In the genomic region with DNA sequence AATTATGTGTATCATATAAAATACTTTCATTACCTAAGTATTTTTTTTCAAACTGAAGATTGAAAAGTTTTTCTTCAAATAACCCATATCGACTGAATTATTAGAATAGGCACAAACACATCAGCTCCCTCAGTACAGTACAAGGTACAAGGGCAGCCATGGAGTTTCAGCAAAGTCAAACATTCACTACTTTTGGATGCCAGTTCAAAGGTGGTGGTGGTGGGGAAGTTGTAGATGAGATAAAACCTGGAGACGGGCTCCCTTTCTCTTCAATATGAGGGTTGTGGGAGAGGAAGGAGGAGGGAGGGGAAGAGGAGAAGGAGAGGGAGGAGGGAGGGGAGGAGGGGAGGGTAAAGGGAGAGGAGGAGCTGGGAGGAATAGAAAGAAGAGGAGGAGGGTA, we compare ENCODE assay signal across 11 mouse cellular contexts.
DNase-seq lines count a peak whose midpoint lies in the region; ATAC-seq and TF ChIP-seq lines count a peak whose summit lies in the region.
"Had no signal": no experiment of that assay in that cellular context is flagged by ENCODE, and none has a peak within 500 bp of the region (broad histone marks: within the 10 kb centered on the region; RNA-seq: fewer than 3 reads in every experiment).

No protein-coding gene starts in this region.

- H3K4me1 ChIP-seq in heart, adult 2 months (ENCODE audit: control insufficient read depth, insufficient read depth, low read length): no peaks in the 10 kb centered on the region; the same call in none of the 2 replicates
- peaks cover 17% of the 10 kb centered on the region; the same call in 1 of the 2 replicates for H3K4me1 ChIP-seq in stomach, embryonic 14.5 days (ENCODE audit: control insufficient read depth, insufficient read depth, low read length)
- H3K4me1 ChIP-seq in stomach, postnatal 0 days (replicated peaks; ENCODE audit: control insufficient read depth, insufficient read depth): no peaks in the 10 kb centered on the region; the same call in 1 of the 2 replicates
- H3K4me1 ChIP-seq in limb, embryonic 10.5 days: peaks cover 42% of the 10 kb centered on the region

- no peak for TF ChIP-seq EP300 in heart, adult 2 months (IDR thresholded peaks at IDR 0.05; ENCODE audit: insufficient read depth, low read depth, low read length)
- no peak for TF ChIP-seq EP300 in stomach, postnatal 0 days (optimal IDR thresholded peaks at IDR 0.05)

- H3K36me3 ChIP-seq in heart, adult 2 months (ENCODE audit: control insufficient read depth, insufficient read depth, low read length): no peaks in the 10 kb centered on the region
- H3K36me3 ChIP-seq in stomach, embryonic 14.5 days (ENCODE audit: control insufficient read depth, insufficient read depth, low read length): peaks cover 3% of the 10 kb centered on the region
- no peaks in the 10 kb centered on the region; the same call in 1 of the 2 replicates for H3K36me3 ChIP-seq in stomach, postnatal 0 days (ENCODE audit: control insufficient read depth, insufficient read depth, low read length)
- H3K36me3 ChIP-seq in limb, embryonic 10.5 days: peaks cover 27% of the 10 kb centered on the region

- TF ChIP-seq CTCF in heart, adult 2 months (IDR thresholded peaks at IDR 0.05): no peak
- no peak for TF ChIP-seq CTCF in stomach, postnatal 0 days (IDR thresholded peaks at IDR 0.05; ENCODE audit: low read depth)

- H3K4me3 ChIP-seq in heart, adult 2 months: no peak overlapping the region
- no peak overlapping the region for H3K4me3 ChIP-seq in stomach, embryonic 14.5 days (ENCODE audit: low read depth, low read length)
- H3K4me3 ChIP-seq in stomach, postnatal 0 days (ENCODE audit: low read depth, low read length): no peak overlapping the region
- no peak overlapping the region for H3K4me3 ChIP-seq in limb, embryonic 10.5 days
- H3K4me3 ChIP-seq: forebrain, embryonic 15.5 days had no signal

- H3K9me3 ChIP-seq in stomach, embryonic 14.5 days (ENCODE audit: control insufficient read depth, low read depth, low read length): peaks cover 3% of the 10 kb centered on the region; the same call in 1 of the 2 replicates
- no peaks in the 10 kb centered on the region for H3K9me3 ChIP-seq in stomach, postnatal 0 days (ENCODE audit: control insufficient read depth, low read length)
- H3K9me3 ChIP-seq in limb, embryonic 10.5 days (replicated peaks): 0 out of 2 replicates have a peak, but pooled peaks cover 2% of the 10 kb centered on the region

- WGBS in heart, adult 2 months: 63% methylated on average over 2 of the region's 2 CpGs
- 55% methylated on average over 2 of the region's 2 CpGs for WGBS in stomach, embryonic 14.5 days
- WGBS in stomach, postnatal 0 days: 61% methylated on average over 2 of the region's 2 CpGs
- 70% methylated on average over 2 of the region's 2 CpGs for WGBS in limb, embryonic 10.5 days

- intact Hi-C loops in heart, adult 2 months (cut with DNase I): no loop called here

- H3K27ac ChIP-seq in heart, adult 2 months: no peak overlapping the region
- no peak overlapping the region for H3K27ac ChIP-seq in stomach, embryonic 14.5 days (ENCODE audit: low read length)
- H3K27ac ChIP-seq in stomach, postnatal 0 days (replicated peaks): no peak overlapping the region
- H3K27ac ChIP-seq in limb, embryonic 10.5 days: 0 out of 2 replicates have a peak overlapping the region, but pooled peaks have one; percentile 47
- H3K27ac ChIP-seq: forebrain, embryonic 15.5 days had no signal

- peak; percentile 19; the same call in 1 of the 2 replicates for ATAC-seq in stomach, embryonic 14.5 days (ENCODE audit: insufficient number of reproducible peaks, insufficient read depth, low FRiP score, low read depth)
- ATAC-seq in stomach, postnatal 0 days (ENCODE audit: low FRiP score, low TSS enrichment): no peak
- ATAC-seq: forebrain, embryonic 15.5 days; midbrain, embryonic 16.5 days had no signal

- TF ChIP-seq POLR2A in heart, adult 2 months (IDR thresholded peaks at IDR 0.05; ENCODE audit: insufficient read depth, low read depth, low read length): no peak

- H3K27me3 ChIP-seq in heart, adult 2 months (ENCODE audit: control insufficient read depth, insufficient read depth, low read length): no peaks in the 10 kb centered on the region
- no peaks in the 10 kb centered on the region for H3K27me3 ChIP-seq in stomach, embryonic 14.5 days (ENCODE audit: control insufficient read depth, insufficient read depth, low read length)
- no peaks in the 10 kb centered on the region for H3K27me3 ChIP-seq in stomach, postnatal 0 days (ENCODE audit: control insufficient read depth, insufficient read depth, low read length)
- no peaks in the 10 kb centered on the region for H3K27me3 ChIP-seq in limb, embryonic 10.5 days (ENCODE audit: low read depth, poor library complexity, severe bottlenecking)
- H3K27me3 ChIP-seq: forebrain, embryonic 15.5 days had no signal

- no peak overlapping the region for H3K4me2 ChIP-seq in stomach, embryonic 14.5 days (replicated peaks; ENCODE audit: low read depth, low read length)
- H3K4me2 ChIP-seq in stomach, postnatal 0 days (replicated peaks; ENCODE audit: low read depth): no peak overlapping the region
- H3K4me2 ChIP-seq: forebrain, embryonic 15.5 days had no signal

- peak; percentile 9 for DNase-seq in heart, adult 11 months
- no peak for DNase-seq in heart, adult 2 months
- no peak for DNase-seq in stomach, postnatal 0 days (ENCODE audit: low spot score)
- DNase-seq in limb, embryonic 10.5 days (ENCODE audit: low spot score): no peak
- DNase-seq in spleen, adult 18-20 months: no peak
- DNase-seq in ovary, postnatal 14 days (ENCODE audit: low spot score): no peak
- DNase-seq in gastrocnemius, adult 8-10 months (ENCODE audit: low spot score in 2 of 2): no peak
- DNase-seq: cerebellum, adult 9-11 months had no signal

- no peak overlapping the region for H3K9ac ChIP-seq in heart, adult 2 months (ENCODE audit: low read depth, low read length)
- no peak overlapping the region for H3K9ac ChIP-seq in stomach, embryonic 14.5 days (replicated peaks; ENCODE audit: low read depth, low read length)
- no peak overlapping the region for H3K9ac ChIP-seq in stomach, postnatal 0 days (ENCODE audit: low read length)
- H3K9ac ChIP-seq: forebrain, embryonic 15.5 days had no signal

- H3K79me2 ChIP-seq in heart, adult 2 months (replicated peaks; ENCODE audit: control insufficient read depth, insufficient read depth, low read length): no peaks in the 10 kb centered on the region
